Mouse (Mus musculus): ENCODE measurements around the gene Ankfn1.

- TF ChIP-seq CTCF (IDR thresholded peaks at IDR 0.05; ENCODE audit: borderline replicate concordance, insufficient read depth, low read depth, low read length) (no peak), POLR2A (IDR thresholded peaks at IDR 0.05; ENCODE audit: borderline replicate concordance, insufficient read depth, low read length) (no peak)
Measured at GRCm38 (mm10) chr11:89611596-89611995, 165.9 kb downstream of the Ankfn1 start.

Measured in cerebellum, adult 2 months (tissue).